Mouse (Mus musculus) adrenal gland, postnatal 4 days (tissue): ENCODE measurements around the gene Kcnd1. TPM values are rescaled to one million over a fixed set of nuclear protein-coding genes. Genes with fewer than 3 reads are reported as not detected.
"Not testable (repeated sequence)": the region's sequence is repeated elsewhere in the genome, so short reads cannot be mapped to it uniquely, and the experiment has no call there.

ENCODE experiments used
- DNase-seq, 2 experiments: peaks; one replicate each; pipeline ENCODE4 v3.0.0; 2021 to 2022; ENCODE audit warnings: low spot score in 2 of 2, mixed read lengths in 2 of 2
- long read RNA-seq, 2 experiments: library from polyadenylated mRNA; stranded (forward); transcript quantifications; one replicate each; pipeline ENCODE4 v2.0.0; 2021
- total RNA-seq, 2 experiments: library from RNA; stranded (reverse); gene quantifications; 2 replicates each; pipeline ENCODE4 v1.2.3; 2021

Gene Kcnd1
- 1 to 10 TPM; 2.2 to 3.6 TPM for total RNA-seq
- long read RNA-seq, experiment 1 = 0 reads
- long read RNA-seq, experiment 2, full-length matches to known transcripts = 1 of 5 reads
- long read RNA-seq, experiment 2, partial matches to known transcripts = 0 of 5 reads
- long read RNA-seq, experiment 2, other reads (novel, unspliced or antisense) = 4 of 5 reads

DNA sequence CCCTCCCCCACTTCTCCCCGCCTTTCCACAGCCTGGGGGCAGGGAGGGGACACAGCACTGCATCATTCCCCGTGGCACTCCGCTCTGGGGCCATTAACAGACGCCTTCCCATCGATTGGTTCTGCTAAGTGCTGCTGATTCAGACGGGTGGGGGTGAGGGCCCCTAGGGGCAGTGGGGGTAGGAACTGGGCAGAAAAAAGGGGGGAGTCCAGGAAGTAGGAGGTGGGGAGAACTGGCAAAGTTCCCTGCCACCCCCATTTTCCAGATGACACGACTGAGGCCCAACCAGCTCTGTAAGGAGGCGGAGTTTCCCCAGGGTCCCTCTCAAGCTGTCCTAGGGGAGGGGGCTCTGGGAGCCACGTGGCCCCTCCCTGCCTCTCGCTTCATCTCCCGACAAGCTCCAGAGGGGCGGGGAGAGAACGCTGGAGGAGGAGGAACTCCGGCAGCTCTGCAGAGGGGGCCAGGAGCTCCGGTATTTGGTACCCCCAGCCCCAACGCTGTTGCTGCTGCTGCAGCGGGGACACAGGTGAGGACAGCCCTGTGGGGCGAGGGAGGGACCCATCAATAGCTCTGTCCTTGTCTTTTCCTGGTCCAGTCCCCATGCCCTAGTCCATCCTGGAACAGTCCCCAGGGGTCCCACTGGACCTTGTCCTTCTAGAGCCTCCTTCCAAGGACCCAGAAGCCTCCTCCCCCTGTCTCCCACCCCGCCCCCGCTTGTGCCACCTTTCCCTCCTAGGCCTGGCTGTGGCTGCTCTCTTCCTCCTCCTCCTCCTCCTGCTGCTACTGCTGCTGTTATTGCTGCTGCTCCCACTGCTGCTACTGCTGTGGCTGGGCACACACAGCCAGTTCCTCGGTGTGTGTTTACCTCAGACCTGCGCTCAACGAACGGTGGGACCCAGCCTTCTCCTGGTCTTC lies at the start of gene Kcnd1:
TSS of gene Kcnd1 (plus strand) at position 425 of the 915 bp plus-strand sequence.
- DNase-seq = no peak

- no peak for DNase-seq
These were observed 49.3 kb upstream of the Kcnd1 start for GRCm38 (mm10) chrX:7772766-7773165.

DNA sequence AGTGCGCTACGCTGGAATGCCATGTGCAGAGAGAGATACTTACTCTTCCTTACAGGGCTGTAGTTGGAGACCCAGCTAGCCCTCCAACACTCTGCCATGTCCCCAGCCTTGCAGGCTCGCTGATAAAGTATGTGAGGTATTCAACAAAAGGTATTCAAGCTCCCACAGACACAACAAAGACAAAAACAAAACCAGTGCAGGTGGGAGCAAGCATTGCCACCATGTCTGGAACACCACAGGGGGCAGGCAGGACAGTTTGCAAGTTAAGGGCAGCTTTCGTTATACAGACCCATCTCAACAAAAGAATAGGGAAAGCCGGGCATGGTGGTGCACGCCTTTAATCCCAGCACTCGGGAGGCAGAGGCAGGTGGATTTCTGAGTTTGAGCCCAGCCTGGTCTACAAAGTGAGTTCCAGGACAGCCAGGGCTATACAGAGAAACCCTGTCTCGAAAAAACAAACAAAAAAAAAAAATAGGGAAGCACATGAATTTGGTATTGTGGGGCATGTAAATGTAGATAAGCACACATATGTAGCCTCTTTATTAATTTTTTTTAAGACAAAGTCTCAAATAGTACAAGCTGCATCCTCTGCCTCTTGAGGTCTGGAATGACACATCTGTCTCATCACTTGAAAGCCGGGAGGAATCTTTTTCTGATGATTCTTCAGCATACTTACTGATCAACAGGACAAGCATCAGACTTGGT lies 46.4 kb upstream of the Kcnd1 start:
- DNase-seq = no peak

GRCm38 (mm10) chrX:7776329-7777082 lies 45.6 kb upstream of the Kcnd1 start:
- DNase-seq = no peak

GRCm38 (mm10) chrX:7778450-7779244 lies 43.4 kb upstream of the Kcnd1 start:
- no peak for DNase-seq

DNA sequence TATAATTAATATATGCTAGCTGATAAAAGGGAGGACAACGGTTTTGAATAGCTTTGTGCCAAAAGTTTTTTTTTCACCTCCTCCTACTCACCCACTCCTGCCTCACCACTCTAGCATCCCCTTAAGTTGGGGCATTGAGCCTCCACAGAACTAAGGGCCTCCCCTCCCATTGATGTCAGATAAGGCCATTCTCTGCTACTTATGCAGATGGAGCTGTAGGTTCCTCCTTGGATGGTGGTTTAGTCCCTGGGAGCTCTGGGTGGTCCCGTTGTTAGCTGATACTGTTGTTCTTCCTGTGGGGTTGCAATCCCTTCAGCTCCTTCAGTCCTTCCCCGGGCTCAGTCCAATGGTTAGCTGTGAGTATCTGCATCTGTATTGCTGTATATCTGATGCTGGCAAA lies 42.8 kb upstream of the Kcnd1 start:
- no peak for DNase-seq

GRCm38 (mm10) chrX:7782603-7783092 lies 39.4 kb upstream of the Kcnd1 start:
- DNase-seq = no peak

DNA sequence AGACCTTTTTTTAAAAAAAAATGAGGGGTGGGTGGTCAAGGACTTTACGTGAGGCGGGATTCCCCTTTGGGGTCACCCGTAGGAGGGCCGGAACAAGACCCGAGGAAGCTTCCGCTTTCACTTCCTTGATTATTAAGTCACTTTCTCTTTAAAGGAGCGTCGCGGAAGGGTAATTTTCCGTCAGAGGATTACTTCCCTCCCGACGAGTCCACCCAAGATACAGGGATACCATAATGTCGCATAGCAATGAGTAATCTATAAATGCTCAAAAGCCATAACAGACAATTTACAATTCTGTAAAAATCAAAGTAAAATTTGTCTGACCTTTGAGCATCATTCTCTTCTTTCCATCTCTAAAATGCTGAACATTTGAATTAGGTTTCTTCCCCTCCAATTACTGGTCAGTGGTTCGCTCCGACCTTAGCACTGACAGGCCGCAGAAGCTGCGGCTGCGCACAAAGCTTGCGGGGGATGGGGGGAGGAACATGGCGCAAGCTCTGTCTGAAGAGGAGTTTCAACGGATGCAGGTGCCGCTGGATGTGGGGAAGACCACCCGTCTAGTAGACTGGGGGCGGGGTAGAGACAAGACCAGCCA lies 32.5 kb upstream of the Kcnd1 start, which contains the start of gene Gripap1:
TSS of gene Gripap1 (plus strand) at position 224 of the 595 bp plus-strand sequence.
- DNase-seq = peak; percentile 21 to 26

DNA sequence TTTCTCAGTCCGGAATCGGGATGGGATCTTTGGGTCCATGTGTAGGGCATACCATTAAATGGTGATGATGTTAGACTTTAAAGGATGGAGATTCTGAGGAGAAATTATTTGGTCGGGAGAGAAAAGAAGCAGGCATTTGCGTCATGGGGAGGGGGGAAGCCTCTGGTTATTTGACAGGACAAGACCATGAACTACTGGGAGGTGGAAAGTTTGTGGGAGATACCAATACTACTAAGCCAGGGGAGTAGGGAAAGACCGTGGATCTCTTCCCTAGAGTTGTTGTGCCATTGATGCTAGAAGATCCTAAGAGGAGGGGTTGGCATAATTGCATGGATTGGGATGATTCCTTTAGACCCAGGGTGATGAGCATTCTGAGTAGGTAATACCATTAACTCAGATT lies 31.8 kb upstream of the Kcnd1 start:
- DNase-seq = no peak

DNA sequence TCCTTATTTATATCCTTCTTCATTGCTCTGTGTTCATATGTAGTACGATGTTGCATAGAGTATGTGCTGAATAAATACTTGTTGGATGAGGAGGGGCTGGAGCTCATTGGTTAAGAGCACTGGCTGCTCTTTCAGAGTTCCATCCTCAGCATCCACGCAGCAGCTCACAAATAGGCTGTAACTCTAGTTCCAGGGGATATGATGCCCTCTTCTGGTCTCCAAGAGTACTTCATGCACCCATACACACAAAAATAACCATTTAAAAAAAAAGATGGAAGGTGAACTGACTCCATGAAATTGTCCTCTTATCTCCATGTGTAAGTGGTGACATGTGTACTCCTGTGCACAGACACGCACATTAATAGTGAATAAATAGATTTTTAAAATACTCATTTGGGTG lies 28.7 kb upstream of the Kcnd1 start:
- DNase-seq = no peak

- no peak for DNase-seq
These were observed 27.1 kb upstream of the Kcnd1 start for GRCm38 (mm10) chrX:7795016-7795415.

DNA sequence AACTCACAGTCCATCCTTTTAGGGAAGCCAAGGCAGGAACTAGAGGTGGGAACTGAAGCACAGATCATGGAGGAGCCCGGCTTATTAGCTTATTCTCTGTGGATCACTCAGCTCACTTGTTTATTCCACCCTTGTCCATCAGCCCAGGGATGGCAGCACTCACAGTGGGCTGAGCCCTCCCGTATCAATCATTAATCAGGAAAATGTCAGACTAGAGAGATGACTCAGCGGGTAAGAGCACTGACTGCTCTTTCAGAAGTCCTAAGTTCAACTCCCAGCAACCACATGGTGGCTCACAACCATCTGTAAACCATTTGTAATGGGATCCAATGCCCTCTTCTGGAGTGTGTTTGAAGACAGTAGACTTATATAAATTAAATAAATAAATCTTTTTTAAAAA lies 24.8 kb upstream of the Kcnd1 start:
- DNase-seq = no peak

- DNase-seq = not testable (repeated sequence)
These were observed 19.9 kb upstream of the Kcnd1 start for GRCm38 (mm10) chrX:7802157-7802556.

DNA sequence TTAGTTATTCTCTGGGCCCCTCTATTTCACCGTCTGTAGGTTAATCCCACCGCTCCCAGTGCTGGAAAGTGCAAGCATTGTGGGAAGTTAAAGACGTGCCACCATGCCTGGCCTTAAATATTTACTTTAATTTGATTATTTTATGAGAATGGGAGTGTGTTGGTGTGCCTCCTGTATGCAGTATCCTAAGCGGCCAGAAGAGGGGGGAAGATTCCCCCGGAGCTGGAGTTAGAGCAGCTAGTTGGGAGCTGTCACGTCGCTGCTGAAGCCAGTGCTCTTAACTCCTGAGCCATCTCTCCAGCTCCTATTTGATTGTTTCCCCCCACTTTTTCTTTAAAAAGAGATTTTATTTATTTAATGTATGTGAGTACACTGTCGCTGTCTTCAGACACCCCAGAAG lies 7.1 kb upstream of the Kcnd1 start:
- not testable (repeated sequence) for DNase-seq

DNA sequence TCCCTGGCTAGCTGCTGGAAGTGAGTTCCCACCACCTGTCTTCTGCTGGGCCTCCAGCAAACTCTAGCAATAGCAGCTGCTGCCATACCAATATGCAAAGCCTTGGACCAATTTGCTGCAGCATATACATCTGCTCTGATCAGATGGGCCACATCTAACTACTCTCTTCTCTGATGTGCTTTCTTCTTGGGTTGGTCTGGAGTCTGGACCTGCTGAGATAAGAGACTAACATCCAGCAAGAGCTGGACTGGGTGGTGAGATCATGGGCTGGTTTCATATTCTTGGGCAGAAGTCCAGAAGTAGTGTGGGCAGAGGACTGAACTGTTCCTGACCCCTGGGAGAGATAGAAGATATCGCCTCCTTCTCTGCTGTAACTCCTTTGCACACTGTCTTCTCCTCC lies 15.1 kb downstream of the Kcnd1 start:
- DNase-seq = no peak

GRCm38 (mm10) chrX:7840842-7841162 lies 18.7 kb downstream of the Kcnd1 start:
- no peak for DNase-seq

GRCm38 (mm10) chrX:7841163-7842162 lies 19.4 kb downstream of the Kcnd1 start, which contains the start of gene Otud5:
Gene Otud5 (plus strand): TSS chrX:7841364.
- DNase-seq = peak; percentile 67 to 81

DNA sequence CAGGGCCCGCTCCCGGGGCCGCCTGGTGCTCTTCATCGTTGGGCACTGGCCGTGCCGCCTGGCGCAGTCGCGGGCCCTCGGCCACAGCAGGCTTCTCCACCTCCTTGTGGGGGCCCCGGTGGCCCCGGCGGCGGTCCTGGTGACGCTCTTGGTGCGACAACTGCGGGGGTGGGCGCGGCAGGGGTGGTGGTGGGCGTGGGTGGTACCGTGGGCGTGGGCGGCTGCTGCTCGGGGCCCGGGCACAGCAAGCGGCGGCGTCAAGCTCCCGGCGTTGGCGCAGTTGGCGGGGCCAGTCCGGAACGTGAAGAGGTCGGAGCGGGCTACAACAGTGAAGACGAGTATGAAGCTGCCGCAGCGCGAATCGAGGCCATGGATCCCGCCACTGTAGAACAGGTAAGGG lies 20.2 kb downstream of the Kcnd1 start:
- DNase-seq = no peak

- DNase-seq = no peak
These were observed 25.8 kb downstream of the Kcnd1 start for GRCm38 (mm10) chrX:7847845-7848244.
